Mouse (Mus musculus) large intestine, adult 2 months (tissue): Measurements from ENCODE around the gene Klhl8. TPM values are rescaled to one million over a fixed set of nuclear protein-coding genes. Genes with fewer than 3 reads are reported as not detected.
A peak's percentile ranks its signal among the peaks of the same experiment; 100 is the strongest.
"Not testable (repeated sequence)": the region's sequence is repeated elsewhere in the genome, so short reads cannot be mapped to it uniquely, and the experiment has no call there.

Experiments used
- DNase-seq: peaks from one replicate; pipeline ENCODE4 v3.0.0-alpha.2; 2012; ENCODE audit warnings: low read depth, low spot score
- WGBS: fragments of 180-500 bp; shearing (Covaris S2); methylation state at CpG from one replicate; pipeline ENCODE4 v1.1.7; 2018; 5-methylcytosine and 5-hydroxymethylcytosine counted together
- polyA plus RNA-seq: library from polyadenylated mRNA; depleted of rRNA; stranded (reverse); fragments of >200 nt; gene quantifications from 2 replicates; pipeline ENCODE4 v1.2.3, GENCODE M21; 2012; rRNA removed

The Klhl8 gene
- polyA plus RNA-seq: 2.4 and 2.5 TPM in 2 replicates

DNA sequence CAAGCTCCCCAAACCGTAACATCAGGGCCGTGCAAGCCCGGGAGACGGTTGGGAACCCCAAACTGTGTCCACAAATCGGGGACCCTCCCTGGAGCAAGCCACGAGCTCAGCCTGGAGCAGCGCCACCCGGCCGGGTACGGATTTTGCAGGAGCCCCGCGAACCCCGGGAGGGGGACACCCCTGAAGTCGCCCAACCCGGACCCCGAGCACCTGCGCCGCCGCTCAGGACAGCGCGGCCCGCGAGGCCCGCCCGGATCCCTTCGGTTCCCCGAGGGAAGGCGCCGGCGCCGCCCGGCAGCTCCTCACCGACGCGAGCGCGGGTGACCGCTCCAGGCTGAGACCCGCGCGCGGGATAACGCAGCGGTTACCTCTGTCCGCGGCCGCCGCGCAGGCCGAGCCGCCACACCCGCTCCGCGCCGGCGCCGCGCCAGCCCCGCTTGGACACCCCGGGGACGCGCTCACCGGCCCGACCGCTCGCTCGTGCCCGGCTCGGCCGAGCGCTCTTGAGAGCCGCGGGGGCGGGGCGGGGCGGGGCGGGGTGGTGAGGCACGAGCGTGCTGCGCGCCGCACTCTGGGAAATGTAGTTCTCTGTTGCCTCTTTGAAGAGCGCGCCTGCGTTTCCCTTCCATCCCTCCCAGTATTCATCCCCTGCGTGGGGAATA, at the start of gene Klhl8:
TSS of gene Klhl8 (minus strand) at position 512 of the 662 bp plus-strand sequence.
- 1% methylated on average over 85 of the region's 86 CpGs for WGBS
- peak; percentile 85 for DNase-seq

GRCm38 (mm10) chr5:103954638-103955037, 43.6 kb upstream of the Klhl8 start:
- no peak for DNase-seq
- WGBS: 79% methylated on average over 5 of the region's 5 CpGs

- no peak for DNase-seq
- 43% methylated on average over 10 of the region's 10 CpGs for WGBS
Observed at GRCm38 (mm10) chr5:103953135-103954083, 42.4 kb upstream of the Klhl8 start.

DNA sequence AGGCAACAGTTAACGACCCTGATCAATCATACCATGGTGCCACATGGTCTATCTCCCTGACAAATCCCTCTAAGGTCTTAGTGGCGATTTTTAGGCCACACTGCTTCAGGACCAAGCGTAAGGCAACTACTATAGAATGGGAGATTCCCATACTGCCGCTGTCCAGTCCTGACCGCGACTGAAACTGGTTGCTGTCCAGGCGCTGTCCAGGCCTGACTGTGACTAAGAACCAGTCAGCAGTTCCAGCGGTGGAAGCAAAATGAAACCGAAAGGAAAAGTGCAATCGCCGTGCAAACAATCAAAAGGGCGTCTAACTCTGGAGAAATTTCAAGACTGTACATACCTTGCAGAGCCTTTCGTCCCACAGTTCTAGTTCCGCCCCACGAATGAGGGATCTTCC, 39.1 kb upstream of the Klhl8 start:
- not testable (repeated sequence) for DNase-seq
- WGBS: 90% methylated on average over 15 of the region's 15 CpGs

DNA sequence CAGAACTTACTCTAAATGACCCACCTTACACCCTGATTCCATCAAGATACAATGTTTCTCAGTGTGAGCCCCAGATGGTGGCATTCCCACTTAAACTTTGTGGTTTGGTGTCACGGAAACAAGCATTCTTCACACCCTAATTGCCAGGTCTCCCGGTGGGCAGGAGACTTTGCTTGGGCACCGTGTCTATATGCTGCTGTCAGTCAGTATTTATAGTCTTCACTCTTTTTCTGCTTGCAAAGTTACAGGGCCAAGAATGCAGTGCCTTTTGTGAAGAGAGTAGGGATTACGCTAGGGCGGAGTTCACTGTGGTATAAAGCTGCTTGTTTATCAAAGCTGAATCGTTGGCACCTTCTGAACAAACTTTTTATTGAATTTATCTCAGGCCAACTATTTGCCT, 32.1 kb upstream of the Klhl8 start:
- DNase-seq: no peak

DNA sequence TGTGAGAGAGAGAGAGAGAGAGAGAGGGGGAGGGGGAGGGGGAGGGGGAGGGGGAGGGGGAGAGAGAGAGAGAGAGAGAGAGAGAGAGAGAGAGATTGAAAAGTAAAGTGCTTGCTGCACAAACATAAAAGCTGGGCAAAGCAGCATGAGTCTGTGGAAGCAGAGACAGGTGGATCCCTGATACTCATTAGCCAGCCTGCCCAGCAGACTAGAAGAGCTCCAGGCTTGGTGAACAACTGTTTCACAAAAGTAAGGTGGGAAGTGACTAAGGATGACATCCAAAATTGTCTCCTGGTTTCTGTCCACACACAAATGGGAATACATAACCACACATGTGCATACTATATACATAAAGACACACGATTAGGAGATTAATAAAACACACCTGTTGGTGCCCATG, 28.8 kb upstream of the Klhl8 start:
- DNase-seq: no peak
- WGBS: 77% methylated on average over 1 of the region's 1 CpGs

More for the DNA sequence above, 32.1 kb upstream of the Klhl8 start:
- 42% methylated on average over 6 of the region's 6 CpGs for WGBS

DNA sequence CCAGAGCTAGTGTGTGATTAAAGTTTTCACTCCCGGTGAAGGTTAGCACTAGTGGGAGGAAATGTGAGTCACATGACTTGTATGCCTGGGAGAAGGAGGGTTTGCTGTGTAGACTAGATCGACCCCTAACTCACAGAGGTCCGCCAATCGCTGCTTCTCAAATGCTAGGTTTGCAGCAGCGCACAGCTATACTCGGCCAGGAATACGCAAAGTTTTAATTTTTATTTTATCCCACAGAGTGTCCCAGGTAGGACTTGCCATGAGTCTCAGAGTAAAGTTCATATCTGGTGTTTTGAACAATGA, 28.2 kb upstream of the Klhl8 start:
- 71% methylated on average over 7 of the region's 7 CpGs for WGBS
- DNase-seq: no peak

- no peak for DNase-seq
- 68% methylated on average over 11 of the region's 11 CpGs for WGBS
Observed at GRCm38 (mm10) chr5:103938547-103939349, 27.7 kb upstream of the Klhl8 start.

GRCm38 (mm10) chr5:103936906-103937589, 26.0 kb upstream of the Klhl8 start:
- DNase-seq: no peak
- WGBS: 59% methylated on average over 14 of the region's 14 CpGs

GRCm38 (mm10) chr5:103931924-103932323, 20.9 kb upstream of the Klhl8 start:
- not testable (repeated sequence) for DNase-seq

GRCm38 (mm10) chr5:103930511-103930910, 19.5 kb upstream of the Klhl8 start:
- WGBS: 82% methylated on average over 5 of the region's 5 CpGs
- DNase-seq: no peak

DNA sequence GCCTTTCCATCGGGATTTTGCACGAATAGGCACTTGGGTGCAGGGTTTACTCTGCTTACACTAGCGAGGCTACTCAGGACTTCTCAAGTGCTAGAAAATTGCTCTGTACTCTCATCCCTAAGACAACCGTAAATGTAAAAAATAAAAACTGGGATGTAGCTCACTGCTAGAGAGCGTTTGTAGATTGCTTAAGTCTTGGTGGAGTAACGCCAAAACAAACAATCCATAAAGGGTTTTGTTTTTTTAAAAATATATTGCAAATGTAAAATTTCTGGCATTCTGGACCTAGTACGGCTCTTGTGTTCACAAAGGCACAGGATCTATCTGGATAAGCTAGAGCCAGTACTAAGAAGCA, 17.1 kb upstream of the Klhl8 start:
- 14% methylated on average over 7 of the region's 7 CpGs for WGBS
- no peak for DNase-seq

DNA sequence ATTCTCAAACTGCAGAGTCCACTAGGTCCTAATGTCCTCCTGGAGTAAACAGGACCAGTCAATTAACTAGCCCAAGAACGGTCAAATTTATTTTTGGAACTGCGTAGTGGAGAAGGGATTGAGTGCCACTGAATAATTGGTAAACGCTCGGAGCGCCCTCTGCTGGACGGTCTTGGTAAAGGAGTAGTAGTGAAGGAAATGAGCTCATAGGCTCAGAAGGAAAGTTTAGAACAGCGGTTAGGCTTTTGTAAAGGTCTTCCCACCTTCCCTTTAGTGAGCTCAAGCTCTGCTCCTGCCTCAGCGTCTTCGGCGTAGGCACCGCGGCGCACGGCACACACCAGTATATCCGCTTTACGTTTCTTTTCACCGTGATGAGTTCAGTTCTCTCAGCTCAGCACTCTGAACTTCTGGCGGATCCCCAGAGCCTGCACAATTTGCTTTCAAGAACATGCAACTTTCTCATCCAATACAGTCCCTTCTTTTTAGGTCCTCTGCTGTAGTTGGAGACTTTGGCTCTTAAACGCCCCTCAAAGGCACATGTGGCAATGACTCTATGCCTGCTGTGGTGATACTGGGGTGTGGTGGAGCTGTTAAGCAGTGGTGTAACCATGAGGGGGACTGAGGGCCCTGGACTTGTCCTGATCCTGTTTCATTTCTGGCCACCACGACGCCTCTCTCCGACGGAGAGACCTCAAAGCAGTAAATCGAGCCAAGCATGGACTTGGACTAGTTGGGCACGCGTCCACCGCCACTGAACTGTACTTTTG, 16.6 kb upstream of the Klhl8 start:
- 3% methylated on average over 27 of the region's 27 CpGs for WGBS
- DNase-seq: peak; percentile 82

DNA sequence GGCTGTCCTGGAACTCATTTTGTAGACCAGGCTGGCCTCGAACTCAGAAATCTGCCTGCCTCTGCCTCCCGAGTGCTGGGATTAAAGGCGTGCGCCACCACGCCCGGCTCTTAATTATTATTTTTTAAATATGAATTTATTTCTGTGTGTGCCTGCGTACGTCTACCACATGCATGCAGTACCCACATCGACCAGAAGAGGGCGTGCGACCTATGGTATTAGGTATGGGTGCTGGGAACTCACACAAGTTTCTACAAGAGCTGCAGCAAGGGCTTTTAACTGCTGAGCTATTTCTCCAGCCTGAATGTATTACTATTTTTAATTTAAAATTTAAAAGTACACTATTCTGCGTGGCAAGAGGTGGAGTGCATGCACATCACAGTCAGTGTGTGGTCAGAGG, 15.3 kb upstream of the Klhl8 start:
- WGBS: 74% methylated on average over 12 of the region's 12 CpGs
- no peak for DNase-seq

DNA sequence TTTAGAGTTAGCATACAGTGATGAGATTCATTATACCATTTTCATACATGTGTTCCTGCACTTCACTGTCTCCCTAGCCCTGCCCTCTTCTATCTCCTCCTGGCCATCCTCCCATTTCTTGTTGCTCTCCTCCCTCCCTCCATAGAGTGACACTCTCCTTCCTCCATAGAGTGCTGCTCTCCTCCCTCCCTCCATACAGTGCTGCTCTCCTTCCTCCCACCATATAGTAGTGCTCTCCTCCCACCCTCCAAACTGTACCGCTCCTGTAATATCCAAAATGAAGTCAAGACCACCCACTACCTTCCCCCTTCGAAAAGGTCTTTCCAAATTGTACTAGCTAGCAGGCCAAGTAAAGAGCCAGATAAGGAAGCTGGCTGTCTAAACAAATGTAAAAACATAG, 12.7 kb upstream of the Klhl8 start:
- WGBS: 76% methylated on average over 2 of the region's 2 CpGs
- no peak for DNase-seq

DNA sequence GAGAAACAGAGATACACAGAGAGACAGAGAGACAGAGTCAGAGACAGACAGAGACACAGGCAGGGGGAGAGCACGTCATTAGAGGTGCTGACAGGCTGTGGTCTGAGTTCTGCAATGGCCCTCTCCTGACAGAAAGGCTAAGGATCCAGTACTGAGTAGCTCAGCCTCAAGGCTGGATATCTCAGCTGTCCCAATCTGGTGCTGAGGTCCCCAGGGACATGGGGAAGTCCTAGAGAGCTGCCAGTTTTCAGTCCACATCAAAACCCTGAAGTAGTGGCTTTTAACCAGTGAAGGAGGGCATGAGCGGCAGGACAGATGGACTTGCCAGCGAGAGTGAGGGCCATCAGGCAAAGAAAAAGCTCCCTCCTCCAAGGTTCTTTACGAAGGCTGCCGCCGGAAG, 12.0 kb upstream of the Klhl8 start:
- no peak for DNase-seq
- WGBS: 39% methylated on average over 6 of the region's 6 CpGs

GRCm38 (mm10) chr5:103922436-103922835, 11.4 kb upstream of the Klhl8 start:
- WGBS: 78% methylated on average over 5 of the region's 5 CpGs
- DNase-seq: no peak

- WGBS: 33% methylated on average over 4 of the region's 4 CpGs
- DNase-seq: no peak
Observed at GRCm38 (mm10) chr5:103919497-103919896, 8.4 kb upstream of the Klhl8 start.

GRCm38 (mm10) chr5:103918233-103918632, 7.2 kb upstream of the Klhl8 start:
- DNase-seq: no peak
- WGBS: 68% methylated on average over 3 of the region's 3 CpGs
